Mouse (Mus musculus): ENCODE data around the gene Olfr183. TPM values are rescaled to one million over a fixed set of nuclear protein-coding genes. Genes with fewer than 3 reads are reported as not detected.
"Not testable (repeated sequence)": the region's sequence is repeated elsewhere in the genome, so short reads cannot be mapped to it uniquely, and the experiment has no call there.

Olfr183 gene
- not detected in 2 replicates for total RNA-seq (2014; fragmentation: Nextera tagmentation)
- not detected in 2 replicates for total RNA-seq (2017)

DNA sequence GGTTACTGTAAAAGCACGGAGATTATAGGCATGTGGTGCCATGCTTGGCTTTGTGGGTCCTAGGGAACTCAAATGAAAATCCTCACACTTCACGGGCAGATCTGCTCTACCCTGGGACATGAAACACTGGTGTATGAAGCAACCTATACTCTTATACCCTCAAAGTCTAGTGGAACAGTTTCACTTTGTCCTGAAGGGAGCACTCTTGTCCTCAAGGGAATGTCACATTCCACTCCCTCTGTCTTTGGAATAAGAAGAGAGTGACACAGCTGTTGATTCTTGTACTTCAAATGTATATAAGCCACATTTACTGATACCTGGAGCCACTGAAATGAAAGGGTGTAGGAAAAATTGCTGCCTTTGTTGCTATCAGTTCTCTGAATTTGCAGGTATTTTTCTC, at the start of gene Olfr183:
TSS of gene Olfr183 (plus strand) at position 301 of the 400 bp plus-strand sequence.
- ATAC-seq (replicated peaks; ENCODE audit: low FRiP score, low TSS enrichment, poor library complexity, severe bottlenecking): no peak

DNA sequence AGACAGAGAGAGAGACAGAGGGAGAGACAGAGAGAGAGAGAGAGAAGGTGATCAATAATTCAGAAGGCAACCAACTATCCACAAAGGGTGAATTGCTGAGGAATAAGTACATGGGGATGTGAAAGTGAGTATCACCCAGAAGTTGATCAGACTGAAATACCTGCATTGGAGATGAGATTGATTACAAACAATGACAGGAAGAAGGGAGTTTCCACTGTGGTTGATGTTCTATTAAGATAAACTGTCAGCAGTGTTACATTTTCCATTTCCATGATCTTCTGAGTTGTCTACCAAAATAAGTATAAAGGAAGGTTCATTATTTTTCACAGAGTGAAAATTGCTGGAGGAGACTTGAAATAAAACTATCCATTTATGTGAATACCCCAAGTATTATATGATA, 12.0 kb downstream of the Olfr183 start:
- ATAC-seq (replicated peaks; ENCODE audit: low FRiP score, low TSS enrichment, poor library complexity, severe bottlenecking): no peak

DNA sequence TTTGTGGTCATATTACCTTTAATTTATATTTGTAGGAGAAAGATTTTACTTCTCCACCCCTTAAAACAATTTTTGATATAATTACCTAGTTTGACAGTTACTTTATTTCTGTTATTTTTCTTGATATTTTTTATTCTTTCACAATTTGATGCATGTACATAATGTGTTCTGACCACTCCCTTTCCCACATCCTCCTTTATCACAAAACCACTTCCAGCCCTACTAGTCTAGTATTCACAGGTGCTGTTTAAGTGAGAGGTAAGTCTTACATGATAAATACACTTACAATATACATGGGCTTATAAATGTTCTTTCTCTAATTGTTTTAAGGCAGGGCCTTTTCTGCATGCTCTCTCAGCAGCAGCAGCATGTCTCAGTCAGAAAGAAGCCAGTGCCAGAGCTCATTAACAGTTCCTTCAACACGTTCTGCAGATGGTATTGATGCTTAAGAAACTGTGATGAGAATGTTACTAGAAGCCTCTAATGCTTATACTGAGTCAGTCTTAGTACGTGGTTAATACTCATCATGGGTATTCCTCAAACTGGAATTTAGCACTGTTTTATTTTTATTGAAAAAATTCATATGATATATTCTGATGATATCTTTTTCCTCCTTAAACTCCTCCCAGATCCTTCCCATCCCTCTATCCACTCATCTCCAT, 18.3 kb downstream of the Olfr183 start:
- no peak for ATAC-seq (replicated peaks; ENCODE audit: low FRiP score, low TSS enrichment, poor library complexity, severe bottlenecking)

DNA sequence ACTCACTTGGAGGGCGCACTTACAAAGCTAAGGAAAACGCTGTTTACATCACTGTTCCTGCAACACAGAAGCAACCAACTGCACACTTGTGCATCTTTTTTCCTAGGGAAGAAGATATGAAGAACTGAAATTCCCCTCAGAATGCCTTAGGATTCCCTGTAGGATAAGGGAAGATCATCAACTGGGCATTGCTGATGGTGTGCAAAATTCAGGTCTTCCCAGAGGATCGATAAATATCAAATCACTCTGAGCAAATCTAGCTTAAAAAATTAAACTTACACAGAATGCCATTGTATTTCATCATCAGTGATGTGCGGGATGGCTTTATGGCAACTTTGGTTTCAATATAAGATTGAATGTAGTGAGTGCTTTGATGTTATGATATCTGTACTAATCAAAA, 35.0 kb downstream of the Olfr183 start, which contains the start of gene Olfr186:
TSS of gene Olfr186 (minus strand) at position 101 of the 400 bp plus-strand sequence.
- no peak for ATAC-seq (replicated peaks; ENCODE audit: low FRiP score, low TSS enrichment, poor library complexity, severe bottlenecking)

DNA sequence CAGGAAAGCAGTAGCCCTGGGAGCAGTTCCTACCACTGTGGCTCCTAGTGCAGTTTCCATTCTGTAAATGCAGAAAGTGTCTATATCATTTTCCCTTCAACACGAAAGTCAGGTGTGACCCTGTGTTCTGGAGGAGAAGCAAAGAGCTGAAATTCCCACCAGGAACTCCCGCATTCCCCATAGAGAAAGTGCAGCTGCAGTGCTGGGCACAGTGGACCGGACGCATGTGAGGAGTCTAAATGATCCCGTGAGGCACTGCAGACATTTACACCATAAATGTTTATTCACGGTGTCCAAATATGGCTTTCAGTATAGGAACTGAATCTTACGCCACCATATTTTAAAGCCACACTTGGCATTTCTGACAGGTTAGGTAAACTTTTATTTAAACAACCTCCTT, 44.6 kb downstream of the Olfr183 start, which contains the start of gene Olfr187:
TSS of gene Olfr187 (minus strand) at position 58 of the 400 bp plus-strand sequence.
- ATAC-seq (replicated peaks; ENCODE audit: low FRiP score, low TSS enrichment, poor library complexity, severe bottlenecking): no peak

DNA sequence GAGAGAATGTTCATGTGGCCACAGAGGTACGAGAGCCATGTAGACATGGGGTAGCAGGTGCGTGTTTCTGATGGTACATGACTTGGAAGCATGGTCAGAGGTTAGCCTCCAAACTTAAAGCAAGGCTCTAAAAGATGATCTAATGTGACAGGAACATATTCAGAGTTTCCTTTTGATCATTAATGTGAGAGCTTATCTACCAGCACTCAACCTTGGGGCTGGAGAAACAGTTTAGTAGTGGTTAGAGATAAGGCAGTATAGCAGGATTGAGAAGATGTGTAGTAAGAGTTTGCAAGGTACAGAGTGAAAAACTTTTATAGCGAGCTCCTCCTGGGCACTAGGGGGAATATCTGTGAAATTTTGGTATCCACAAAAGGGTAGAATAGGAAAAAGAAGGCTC, 50.7 kb downstream of the Olfr183 start:
- no peak for ATAC-seq (replicated peaks; ENCODE audit: low FRiP score, low TSS enrichment, poor library complexity, severe bottlenecking)

DNA sequence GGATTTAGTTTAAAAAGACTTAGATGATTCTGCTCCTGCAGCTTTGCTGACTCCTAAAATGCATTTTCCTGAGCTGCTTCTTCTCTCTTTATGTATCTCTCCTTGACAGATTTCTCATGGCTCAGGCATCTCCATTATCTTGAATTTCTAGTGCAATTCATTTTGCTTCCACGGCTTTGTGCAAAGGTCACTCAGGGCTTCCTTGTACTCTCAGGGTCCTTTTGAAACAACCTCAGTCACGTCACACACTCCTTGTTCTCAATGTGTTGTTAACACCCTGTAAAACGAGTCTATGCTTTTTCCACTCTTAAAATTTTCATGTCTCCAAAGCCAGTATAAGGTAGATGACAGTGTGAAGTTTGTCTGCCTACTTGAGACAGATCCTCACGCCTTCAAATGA, 52.4 kb downstream of the Olfr183 start:
- no peak for ATAC-seq (replicated peaks; ENCODE audit: low FRiP score, low TSS enrichment, poor library complexity, severe bottlenecking)

DNA sequence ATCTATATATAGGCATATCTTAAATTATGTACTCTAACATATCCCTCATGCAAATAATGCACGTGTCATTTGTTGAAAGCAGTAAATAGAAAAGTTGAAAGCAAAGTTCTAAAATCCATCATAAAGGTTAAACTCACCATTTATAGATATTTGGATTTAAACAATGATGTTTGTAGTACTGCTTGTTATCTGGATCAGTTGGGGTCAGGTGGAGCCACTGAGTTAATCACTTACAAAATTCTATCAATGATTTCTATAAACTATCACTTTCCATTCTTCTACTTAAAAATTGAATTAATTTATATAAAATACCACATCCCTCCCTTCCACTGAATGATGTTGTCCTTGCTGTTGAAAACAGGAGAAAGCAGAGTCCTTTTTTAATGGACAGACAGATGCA, 53.7 kb downstream of the Olfr183 start:
- ATAC-seq (replicated peaks; ENCODE audit: low FRiP score, low TSS enrichment, poor library complexity, severe bottlenecking): no peak

DNA sequence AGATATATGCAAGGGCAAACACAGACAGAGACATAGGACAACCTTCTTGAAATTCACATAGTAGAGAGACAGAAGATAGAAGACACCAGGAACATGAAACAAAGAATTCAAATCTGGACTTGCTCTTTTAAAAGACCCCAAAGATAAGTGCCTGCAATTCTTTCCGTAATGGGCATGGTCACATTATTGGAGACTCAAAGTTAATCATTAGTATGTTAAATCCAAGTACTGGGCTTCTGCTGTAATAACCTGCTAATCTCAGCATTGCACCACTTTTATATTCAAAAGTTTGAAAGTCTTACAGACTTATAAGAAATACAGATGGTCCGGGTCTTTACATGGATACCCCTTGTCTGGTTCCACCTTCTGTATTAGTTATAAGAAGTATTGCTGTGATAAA, 54.1 kb downstream of the Olfr183 start:
- not testable (repeated sequence) for ATAC-seq (replicated peaks; ENCODE audit: low FRiP score, low TSS enrichment, poor library complexity, severe bottlenecking)

Other genes with a start within 250 kb of the Olfr183 start
- gene Olfr172, start 232.2 kb upstream of the Olfr183 start, total RNA-seq (2014; fragmentation: Nextera tagmentation): not detected in 2 replicates
- not detected in 2 replicates for gene Olfr172, start 232.2 kb upstream of the Olfr183 start, total RNA-seq (2017)
- gene Olfr173, start 195.1 kb upstream of the Olfr183 start, total RNA-seq (2014; fragmentation: Nextera tagmentation): not detected in 2 replicates
- gene Olfr173, start 195.1 kb upstream of the Olfr183 start, total RNA-seq (2017): not detected in 2 replicates
- not detected in 2 replicates for gene Olfr175-ps1, start 168.6 kb upstream of the Olfr183 start, total RNA-seq (2014; fragmentation: Nextera tagmentation)
- not detected in 2 replicates for gene Olfr175-ps1, start 168.6 kb upstream of the Olfr183 start, total RNA-seq (2017)
- not detected in 2 replicates for gene Olfr177, start 120.6 kb upstream of the Olfr183 start, total RNA-seq (2014; fragmentation: Nextera tagmentation)
- gene Olfr177, start 120.6 kb upstream of the Olfr183 start, total RNA-seq (2017): not detected in 2 replicates
- gene Olfr178, start 103.3 kb upstream of the Olfr183 start, total RNA-seq (2014; fragmentation: Nextera tagmentation): not detected in 2 replicates
- not detected in 2 replicates for gene Olfr178, start 103.3 kb upstream of the Olfr183 start, total RNA-seq (2017)
- gene Olfr181, start 66.6 kb upstream of the Olfr183 start, total RNA-seq (2014; fragmentation: Nextera tagmentation): not detected in 2 replicates
- not detected in 2 replicates for gene Olfr181, start 66.6 kb upstream of the Olfr183 start, total RNA-seq (2017)
- not detected in 2 replicates for gene Olfr180, start 66.0 kb upstream of the Olfr183 start, total RNA-seq (2014; fragmentation: Nextera tagmentation)
- not detected in 2 replicates for gene Olfr180, start 66.0 kb upstream of the Olfr183 start, total RNA-seq (2017)
- gene Olfr186, start 34.9 kb downstream of the Olfr183 start, total RNA-seq (2014; fragmentation: Nextera tagmentation): not detected in 2 replicates
- gene Olfr186, start 34.9 kb downstream of the Olfr183 start, total RNA-seq (2017): not detected in 2 replicates
- not detected in 2 replicates for gene Olfr187, start 44.4 kb downstream of the Olfr183 start, total RNA-seq (2014; fragmentation: Nextera tagmentation)
- not detected in 2 replicates for gene Olfr187, start 44.4 kb downstream of the Olfr183 start, total RNA-seq (2017)
- gene Olfr190, start 82.6 kb downstream of the Olfr183 start, total RNA-seq (2014; fragmentation: Nextera tagmentation): not detected in 2 replicates
- gene Olfr190, start 82.6 kb downstream of the Olfr183 start, total RNA-seq (2017): not detected in 2 replicates
- gene Olfr191, start 94.5 kb downstream of the Olfr183 start, total RNA-seq (2014; fragmentation: Nextera tagmentation): not detected in 2 replicates
- gene Olfr191, start 94.5 kb downstream of the Olfr183 start, total RNA-seq (2017): not detected in 2 replicates
- not detected in 2 replicates for gene Olfr193, start 116.5 kb downstream of the Olfr183 start, total RNA-seq (2014; fragmentation: Nextera tagmentation)
- not detected in 2 replicates for gene Olfr193, start 116.5 kb downstream of the Olfr183 start, total RNA-seq (2017)
- not detected in 2 replicates for gene Olfr194, start 125.7 kb downstream of the Olfr183 start, total RNA-seq (2014; fragmentation: Nextera tagmentation)
- not detected in 2 replicates for gene Olfr194, start 125.7 kb downstream of the Olfr183 start, total RNA-seq (2017)
- gene Olfr195, start 151.7 kb downstream of the Olfr183 start, total RNA-seq (2014; fragmentation: Nextera tagmentation): not detected in 2 replicates
- not detected in 2 replicates for gene Olfr195, start 151.7 kb downstream of the Olfr183 start, total RNA-seq (2017)
- not detected in 2 replicates for gene Olfr196, start 175.1 kb downstream of the Olfr183 start, total RNA-seq (2014; fragmentation: Nextera tagmentation)
- gene Olfr196, start 175.1 kb downstream of the Olfr183 start, total RNA-seq (2017): not detected in 2 replicates
- gene Olfr198, start 208.2 kb downstream of the Olfr183 start, total RNA-seq (2014; fragmentation: Nextera tagmentation): not detected in 2 replicates
- not detected in 2 replicates for gene Olfr198, start 208.2 kb downstream of the Olfr183 start, total RNA-seq (2017)
- gene Olfr199, start 224.4 kb downstream of the Olfr183 start, total RNA-seq (2014; fragmentation: Nextera tagmentation): not detected in 2 replicates
- not detected in 2 replicates for gene Olfr199, start 224.4 kb downstream of the Olfr183 start, total RNA-seq (2017)

Measured in megakaryocyte-erythroid progenitor cell, adult 5-6 weeks (primary cell).